Mouse (Mus musculus) G1E (cell line): Measurements from ENCODE around the gene Ubap2l.

ENCODE experiments used
- CTCF ChIP-seq: IDR thresholded peaks from 2 replicates; pipeline ENCODE4 v1.5.1; 2012; ENCODE audit warnings: low read depth, low read length, inconsistent platforms, mixed read lengths
- GATA1 ChIP-seq: IDR thresholded peaks from 2 replicates; pipeline ENCODE4 v1.6.1; 2012; ENCODE audit warnings: borderline replicate concordance, low read length, inconsistent platforms, mixed read lengths
- POLR2AphosphoS5 ChIP-seq: IDR thresholded peaks from 2 replicates; pipeline ENCODE4 v1.6.1; 2012; ENCODE audit warnings: low read depth, low read length, inconsistent platforms; ENCODE audit not compliant: insufficient replicate concordance

DNA sequence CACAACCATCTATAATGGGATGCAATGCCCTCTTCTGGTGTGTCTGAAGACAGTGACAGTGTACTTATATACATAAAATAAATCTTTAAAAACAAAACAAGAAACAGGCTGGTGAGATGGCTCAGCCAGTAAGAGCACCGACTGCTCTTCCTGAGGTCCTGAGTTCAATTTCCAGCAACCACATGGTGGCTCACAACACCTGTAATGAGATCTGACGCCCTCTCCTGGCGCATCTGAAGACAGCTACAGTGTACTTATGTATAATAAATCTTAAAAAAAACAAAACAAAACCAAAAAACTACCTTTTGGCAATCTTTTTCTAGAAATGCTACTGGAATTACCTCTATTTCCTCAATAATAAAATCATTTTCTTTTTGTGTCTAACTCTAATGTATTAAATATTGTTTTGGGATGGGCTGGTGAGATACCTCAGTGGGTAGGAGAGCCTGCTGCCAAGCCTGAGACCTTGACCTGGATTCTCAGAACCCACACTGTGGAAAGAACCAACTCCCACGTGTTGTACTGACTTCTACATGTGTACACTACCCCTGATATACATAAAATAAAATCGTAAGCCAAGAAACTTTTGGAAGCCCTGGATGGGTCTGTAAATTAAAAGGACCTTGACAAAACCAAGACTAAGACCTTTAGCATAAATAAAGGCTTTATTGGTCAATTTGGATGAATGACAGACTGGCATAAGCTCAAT, 57.5 kb downstream of the Ubap2l start:
- no peak for TF ChIP-seq CTCF
- TF ChIP-seq POLR2AphosphoS5: no peak
- no peak for TF ChIP-seq GATA1
